Mouse (Mus musculus) hindbrain, embryonic 16.5 days (tissue): ENCODE results near the gene Stard3. TPM values are rescaled to one million over a fixed set of nuclear protein-coding genes. Genes with fewer than 3 reads are reported as not detected.
A peak's percentile ranks its signal among the peaks of the same experiment; 100 is the strongest.

Source experiments
- ATAC-seq: fragments of 200-750 bp; cut with Nextera tagmentation; 2 replicates; pipeline ENCODE4 v1.8.0; 2017; ENCODE audit warnings: moderate TSS enrichment, moderate library complexity
- H3K27ac ChIP-seq: fragments of 300-500 bp; sonication (generic); 2 replicates; pipeline ENCODE4 v1.5.1; 2014; ENCODE audit warnings: low read depth, mild to moderate bottlenecking, control low read depth, low read length, moderate library complexity
- H3K27me3 ChIP-seq: fragments of 300-500 bp; sonication (generic); replicated peaks from 2 replicates; pipeline ENCODE4 v1.6.1; 2014; ENCODE audit warnings: low read length; ENCODE audit not compliant: control insufficient read depth, insufficient read depth
- H3K36me3 ChIP-seq: fragments of 300-500 bp; sonication (generic); 2 replicates; pipeline ENCODE4 v1.6.1; 2014; ENCODE audit warnings: mild to moderate bottlenecking, low read length, moderate library complexity, mixed read lengths; ENCODE audit not compliant: control insufficient read depth, insufficient read depth
- H3K4me1 ChIP-seq: fragments of 300-500 bp; sonication (generic); 2 replicates; pipeline ENCODE4 v1.6.1; 2014; ENCODE audit warnings: low read depth, low read length; ENCODE audit not compliant: control insufficient read depth, insufficient read depth
- H3K4me2 ChIP-seq: fragments of 300-500 bp; sonication (generic); 2 replicates; pipeline ENCODE4 v1.6.1; 2014; ENCODE audit warnings: mild to moderate bottlenecking, low read length, control low read depth, moderate library complexity
- H3K4me3 ChIP-seq: fragments of 300-500 bp; sonication (generic); 2 replicates; pipeline ENCODE4 v1.5.1; 2014; ENCODE audit warnings: mild to moderate bottlenecking, low read length, control low read depth, moderate library complexity
- H3K9ac ChIP-seq: fragments of 300-500 bp; sonication (generic); 2 replicates; pipeline ENCODE4 v1.6.1; 2014; ENCODE audit warnings: low read depth, mild to moderate bottlenecking, control low read depth, low read length, moderate library complexity
- H3K9me3 ChIP-seq: fragments of 300-500 bp; sonication (generic); 2 replicates; pipeline ENCODE4 v1.6.1; 2014; ENCODE audit warnings: mild to moderate bottlenecking, low read length, moderate library complexity; ENCODE audit not compliant: control insufficient read depth
- WGBS: fragments of 180-500 bp; shearing (Covaris S2); extraction: QIAGEN DNeasy Blood & Tissue Kit; methylation state at CpG from one replicate; pipeline ENCODE4 v1.1.7; 2014; 5-methylcytosine and 5-hydroxymethylcytosine counted together
- polyA plus RNA-seq: library from polyadenylated mRNA; unstranded; fragments of >200 nt; fragmentation: Nextera tagmentation; extraction: Ambion mirVana; gene quantifications from 2 replicates; pipeline ENCODE4 v1.2.1, GENCODE M21; 2015

The Stard3 gene
- polyA plus RNA-seq, 1 experiment from 2014 or later = 39.0 TPM

DNA sequence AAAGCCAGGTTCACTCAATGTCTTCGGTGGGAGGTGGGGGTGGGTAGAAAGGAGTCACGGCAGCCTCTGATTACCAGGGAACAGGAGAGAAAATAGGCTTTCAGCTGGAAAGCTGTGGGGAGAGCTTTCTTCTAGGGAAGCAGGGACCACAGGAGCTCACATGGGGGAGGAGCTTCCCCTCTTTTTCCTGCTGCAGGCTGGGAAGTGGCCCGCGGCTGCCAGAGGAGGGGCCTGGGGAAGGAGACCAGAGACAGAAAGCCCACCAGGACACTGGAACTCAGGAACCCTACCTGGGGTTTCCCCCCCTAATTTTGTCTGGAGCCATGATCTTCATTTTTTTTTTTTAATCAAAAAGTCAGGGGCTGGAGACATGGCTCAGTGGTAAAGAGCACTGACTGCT, 17.6 kb upstream of the Stard3 start:
- ATAC-seq = no peak
- no peak overlapping the region for H3K27ac ChIP-seq
- no peak overlapping the region for H3K4me3 ChIP-seq
- WGBS = 6% methylated on average over 4 of the region's 4 CpGs
- H3K4me1 ChIP-seq = peaks cover 23% of the 10 kb centered on the region
- H3K36me3 ChIP-seq = no peaks in the 10 kb centered on the region
- no peaks in the 10 kb centered on the region for H3K9me3 ChIP-seq
- peaks cover 34% of the 10 kb centered on the region for H3K27me3 ChIP-seq
- no peak overlapping the region for H3K9ac ChIP-seq
- H3K4me2 ChIP-seq = no peak overlapping the region

DNA sequence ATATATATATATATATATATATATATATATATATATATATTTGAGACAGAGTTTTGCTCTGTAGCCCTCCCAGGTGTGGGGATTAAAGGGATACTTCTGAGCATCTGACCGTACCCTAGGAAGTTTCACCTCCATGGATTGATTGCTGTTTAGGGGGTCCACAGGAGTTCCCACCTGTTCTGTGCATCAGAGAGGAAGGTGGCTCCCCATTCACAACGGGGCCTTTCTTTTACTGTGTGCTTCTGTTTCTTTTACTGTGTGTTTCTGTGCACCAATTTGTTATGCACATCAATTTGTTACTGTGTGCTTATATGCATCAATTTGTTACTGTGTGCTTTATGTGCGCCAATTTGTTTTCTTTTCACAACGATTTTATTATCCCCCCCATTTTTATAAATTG, 17.0 kb upstream of the Stard3 start:
- no peak overlapping the region for H3K4me2 ChIP-seq
- no peak for ATAC-seq
- H3K36me3 ChIP-seq = no peaks in the 10 kb centered on the region
- H3K4me1 ChIP-seq = peaks cover 23% of the 10 kb centered on the region
- 49% methylated on average over 4 of the region's 4 CpGs for WGBS
- no peak overlapping the region for H3K9ac ChIP-seq
- H3K27me3 ChIP-seq = peaks cover 33% of the 10 kb centered on the region
- H3K9me3 ChIP-seq = no peaks in the 10 kb centered on the region
- H3K27ac ChIP-seq = no peak overlapping the region
- H3K4me3 ChIP-seq = no peak overlapping the region

DNA sequence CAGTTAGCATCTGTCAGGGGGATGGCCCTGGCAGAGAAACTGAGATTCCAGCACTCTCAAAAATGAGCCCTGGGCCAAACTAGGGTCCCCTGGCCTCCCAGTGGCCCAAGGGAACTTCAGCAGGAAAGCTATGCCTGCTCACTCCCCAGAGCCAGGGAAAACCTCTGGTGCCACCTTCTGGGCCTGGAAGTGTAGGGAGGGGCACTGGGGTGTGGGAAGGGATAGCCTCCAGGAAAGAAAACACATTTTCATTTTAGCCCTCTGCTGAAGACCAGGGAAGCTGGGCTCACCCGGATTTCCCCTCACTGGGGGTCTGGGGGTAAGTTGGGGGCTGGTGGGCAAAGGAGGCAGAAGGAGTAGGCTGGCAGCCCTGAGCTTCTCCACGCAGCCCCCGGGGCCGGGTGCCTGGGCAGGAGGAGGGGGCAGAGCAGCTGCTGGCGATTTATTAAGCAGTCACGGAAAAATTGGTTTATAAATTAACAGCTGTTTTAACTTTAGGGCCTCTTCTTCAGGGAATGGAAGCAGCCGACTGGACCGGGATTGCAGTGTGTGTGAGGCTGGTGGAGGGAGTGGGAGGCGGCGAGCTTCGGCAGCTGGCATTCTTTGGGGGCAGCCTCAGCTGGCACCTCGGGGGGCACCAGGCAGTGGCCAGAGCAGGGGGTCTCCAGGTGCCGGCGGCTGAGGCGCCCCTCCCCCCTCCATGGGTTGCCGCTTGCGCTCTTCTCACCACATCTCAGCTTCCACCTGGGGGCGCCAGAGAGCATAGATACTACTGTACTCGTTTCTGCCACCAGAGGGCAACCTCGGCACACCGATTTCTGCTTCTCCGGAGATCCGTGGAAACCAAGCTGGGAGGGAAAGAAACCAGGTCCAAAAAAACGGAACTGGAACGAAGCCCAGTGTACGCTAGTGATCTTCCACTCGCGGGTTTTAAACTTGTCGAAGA, 15.9 kb upstream of the Stard3 start:
- Histone ChIP-seq H3K27me3 (peaks cover 32% of the 10 kb centered on the region), H3K4me2 (peak overlapping the region; percentile 64), H3K4me3 (peak overlapping the region; percentile 39), H3K9me3 (no peaks in the 10 kb centered on the region), H3K27ac (peak overlapping the region; percentile 39; the same call in 1 of the 2 replicates), H3K4me1 (peaks cover 24% of the 10 kb centered on the region), H3K36me3 (no peaks in the 10 kb centered on the region), H3K9ac (peak overlapping the region; percentile 54)
- WGBS = under 1% methylated on average over 28 of the region's 29 CpGs
- ATAC-seq = peak; percentile 30

DNA sequence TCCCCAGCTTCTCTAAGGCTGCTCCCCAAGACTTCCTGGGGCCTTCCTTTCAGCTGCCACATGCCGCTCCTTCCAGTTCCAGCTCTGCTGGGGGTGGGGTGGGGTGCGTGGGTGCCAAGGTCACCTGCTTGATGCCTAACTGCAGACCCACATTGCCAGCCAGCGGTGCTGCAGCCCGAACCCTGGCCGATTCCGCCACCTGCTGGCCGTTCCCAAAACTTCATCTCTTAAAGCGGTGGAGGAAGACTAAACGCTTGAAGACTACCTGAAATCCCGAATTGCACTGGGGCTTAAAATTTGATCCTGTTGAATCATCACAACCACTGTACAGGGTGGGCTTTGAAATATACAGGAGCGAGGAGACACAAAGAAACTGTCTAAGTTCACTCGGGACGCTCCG, 12.9 kb upstream of the Stard3 start:
- H3K9ac ChIP-seq = no peak overlapping the region; the same call in 1 of the 2 replicates
- H3K4me1 ChIP-seq = peaks cover 24% of the 10 kb centered on the region
- WGBS = 2% methylated on average over 14 of the region's 14 CpGs
- H3K27ac ChIP-seq = no peak overlapping the region
- H3K36me3 ChIP-seq = no peaks in the 10 kb centered on the region
- no peak for ATAC-seq
- H3K4me2 ChIP-seq = peak overlapping the region; percentile 50
- peaks cover 44% of the 10 kb centered on the region for H3K27me3 ChIP-seq
- no peaks in the 10 kb centered on the region for H3K9me3 ChIP-seq
- H3K4me3 ChIP-seq = peak overlapping the region; percentile 25

DNA sequence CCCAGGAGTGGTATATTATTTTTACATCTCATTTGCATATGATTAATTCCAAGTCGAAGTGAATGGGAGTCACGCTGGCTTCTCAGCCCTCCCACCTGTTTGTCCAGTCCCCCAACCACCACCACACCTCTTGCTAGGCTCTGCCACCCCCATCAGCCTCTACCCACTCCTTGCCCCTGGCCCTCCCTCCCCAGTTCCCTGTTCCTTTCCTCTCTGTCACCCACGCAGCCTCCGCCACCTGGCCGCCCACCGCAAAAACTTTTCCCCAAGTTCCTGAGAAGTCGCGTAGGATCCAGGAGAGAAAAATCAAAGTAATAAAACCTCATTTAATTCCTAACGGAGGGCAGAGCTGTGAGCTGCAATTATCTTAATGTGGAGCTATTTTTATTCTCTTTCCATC, 12.0 kb upstream of the Stard3 start:
- H3K36me3 ChIP-seq = no peaks in the 10 kb centered on the region
- H3K4me1 ChIP-seq = peaks cover 24% of the 10 kb centered on the region
- H3K27ac ChIP-seq = no peak overlapping the region
- no peaks in the 10 kb centered on the region for H3K9me3 ChIP-seq
- H3K4me2 ChIP-seq = no peak overlapping the region
- 12% methylated on average over 9 of the region's 9 CpGs for WGBS
- peaks cover 54% of the 10 kb centered on the region for H3K27me3 ChIP-seq
- no peak overlapping the region for H3K4me3 ChIP-seq
- no peak for ATAC-seq
- no peak overlapping the region for H3K9ac ChIP-seq

DNA sequence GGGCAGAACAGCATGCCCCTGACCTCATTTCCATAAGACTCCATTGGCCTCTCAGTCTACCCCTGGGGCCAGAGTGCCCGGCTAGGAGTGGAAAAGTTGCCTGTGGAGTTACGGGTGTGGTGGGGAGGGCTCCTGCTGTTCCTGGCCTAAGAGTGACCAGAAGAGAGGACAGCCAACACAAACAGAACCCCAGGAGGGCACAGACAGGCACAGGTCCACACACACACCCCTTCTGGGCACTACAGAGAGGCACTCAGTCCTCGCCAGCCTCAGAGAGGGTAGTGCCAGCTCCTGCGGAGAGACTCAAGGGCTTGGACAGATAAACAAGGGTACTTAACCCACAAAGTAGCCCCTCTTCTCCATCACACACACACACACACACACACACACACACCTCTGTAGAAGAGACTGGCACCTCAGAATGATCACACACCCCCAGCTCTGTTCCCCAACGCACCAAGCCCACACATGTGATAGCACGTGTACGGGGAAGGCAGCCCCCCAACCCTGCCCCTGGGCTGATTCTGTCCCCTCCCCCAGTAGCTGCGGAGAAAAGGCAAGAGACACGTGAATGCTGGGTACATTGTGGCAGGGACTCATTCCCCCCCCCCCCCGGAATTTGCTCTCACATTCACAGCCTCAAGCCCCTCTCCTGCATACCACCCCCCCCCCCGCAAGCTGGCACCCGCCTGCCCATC, 10.6 kb upstream of the Stard3 start:
- H3K9ac ChIP-seq = no peak overlapping the region
- H3K4me2 ChIP-seq = peak overlapping the region; percentile 99
- no peaks in the 10 kb centered on the region for H3K36me3 ChIP-seq
- no peak for ATAC-seq
- peaks cover 17% of the 10 kb centered on the region for H3K4me1 ChIP-seq
- peak overlapping the region; percentile 69 for H3K4me3 ChIP-seq
- no peak overlapping the region for H3K27ac ChIP-seq
- 6% methylated on average over 9 of the region's 12 CpGs for WGBS
- no peaks in the 10 kb centered on the region for H3K9me3 ChIP-seq
- H3K27me3 ChIP-seq = peaks cover 55% of the 10 kb centered on the region

DNA sequence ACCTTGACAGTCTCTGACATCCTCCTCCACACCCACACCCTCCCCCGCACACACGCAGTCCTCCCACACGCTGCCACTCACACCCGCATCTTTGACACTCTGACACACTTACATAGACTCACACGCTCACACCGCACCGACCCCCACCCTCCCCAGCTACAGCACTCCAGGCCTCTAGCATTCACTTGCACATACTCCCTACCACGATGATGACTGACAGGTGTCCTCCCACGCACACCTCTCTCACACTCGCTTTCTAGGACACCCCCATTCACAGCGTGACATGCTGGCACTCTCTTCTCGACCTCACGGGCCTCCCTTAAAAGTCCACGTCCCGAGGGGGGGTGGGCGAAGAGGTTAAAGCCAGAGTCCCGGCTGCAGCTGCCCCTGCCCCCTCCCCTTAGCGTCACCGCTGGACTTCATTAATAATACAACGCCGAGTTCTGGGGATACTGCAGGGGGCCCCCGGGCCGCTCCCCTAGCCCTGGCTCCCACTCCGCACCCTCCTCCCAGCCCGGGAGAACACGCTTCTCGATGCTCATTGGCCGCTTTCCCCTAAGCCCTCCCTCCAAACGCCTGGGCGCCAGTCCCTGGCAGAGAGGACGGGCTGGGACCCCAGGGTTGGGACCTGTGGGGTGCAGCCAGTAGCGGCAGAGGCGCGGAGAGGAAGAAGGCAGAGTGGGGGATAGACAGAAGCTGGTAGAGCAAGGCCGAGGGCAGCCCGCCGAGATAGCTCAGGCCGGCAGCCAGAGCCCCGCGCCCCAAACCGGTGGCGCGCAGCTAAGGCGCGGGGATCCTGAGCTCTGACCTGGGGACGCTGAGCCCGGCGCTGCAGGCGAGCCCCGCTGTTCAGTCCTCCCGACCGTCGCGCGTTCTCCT, 9.8 kb upstream of the Stard3 start, which contains the start of gene Ppp1r1b:
Ppp1r1b (plus strand) TSS at position 322 of the 879 bp plus-strand sequence.
- Histone ChIP-seq H3K4me2 (peak within 1 kb of the TSS; percentile 99), H3K27ac (no peak within 1 kb of the TSS), H3K27me3 (peaks cover 55% of the 10 kb centered on the region), H3K9me3 (no peaks in the 10 kb centered on the region), H3K9ac (peak within 1 kb of the TSS; percentile 68), H3K36me3 (no peaks in the 10 kb centered on the region), H3K4me1 (peaks cover 17% of the 10 kb centered on the region), H3K4me3 (peak within 1 kb of the TSS; percentile 69)
- under 1% methylated on average over 55 of the region's 55 CpGs for WGBS
- ATAC-seq = peak; percentile 46

DNA sequence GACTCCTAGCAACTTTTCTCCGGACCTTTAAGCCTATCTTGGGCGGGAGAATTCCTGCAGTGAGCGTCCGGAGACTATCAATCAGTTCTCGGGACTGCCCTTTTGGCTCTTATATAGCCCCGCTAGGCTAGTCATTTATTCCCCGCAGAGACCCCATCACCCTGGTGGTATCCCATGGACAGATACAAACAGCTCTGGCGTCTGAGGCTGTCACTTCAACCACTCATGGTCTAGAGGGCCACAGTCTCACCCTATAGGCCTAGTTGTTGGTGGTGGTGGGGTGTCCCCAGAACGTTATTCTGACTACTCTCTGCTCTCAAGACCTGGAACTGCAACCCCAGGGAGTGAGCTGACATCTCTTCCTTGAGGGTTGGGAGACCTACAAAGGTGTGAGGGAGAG, 8.9 kb upstream of the Stard3 start:
- Histone ChIP-seq H3K9me3 (no peaks in the 10 kb centered on the region), H3K27me3 (peaks cover 58% of the 10 kb centered on the region), H3K4me1 (peaks cover 17% of the 10 kb centered on the region), H3K4me2 (peak overlapping the region; percentile 99), H3K27ac (no peak overlapping the region), H3K4me3 (peak overlapping the region; percentile 69; the same call in 1 of the 2 replicates), H3K9ac (no peak overlapping the region), H3K36me3 (no peaks in the 10 kb centered on the region)
- 5% methylated on average over 9 of the region's 9 CpGs for WGBS
- ATAC-seq = no peak
